Mouse (Mus musculus): Measurements from ENCODE around the gene Clic1. TPM values are rescaled to one million over a fixed set of nuclear protein-coding genes. Genes with fewer than 3 reads are reported as not detected.
A peak's percentile ranks its signal among the peaks of the same experiment; 100 is the strongest.
"Not testable (repeated sequence)": the region's sequence is repeated elsewhere in the genome, so short reads cannot be mapped to it uniquely, and the experiment has no call there.

Clic1 gene
- polyA plus RNA-seq, 1 experiment from 2014 or later = 179 TPM

GRCm38 (mm10) chr17:35023221-35023620 is 26.5 kb upstream of the Clic1 start:
- no peak for DNase-seq (ENCODE audit: extremely low spot score, low spot score)
- Histone ChIP-seq H3K27ac (peak overlapping the region; percentile 41; the same call in 1 of the 2 replicates), H3K4me3 (no peak overlapping the region), H3K4me1 (peaks cover 60% of the 10 kb centered on the region), H3K9me3 (no peaks in the 10 kb centered on the region), H3K36me3 (replicated peaks) (peaks cover 4% of the 10 kb centered on the region), H3K27me3 (ENCODE audit: poor library complexity, severe bottlenecking) (no peaks in the 10 kb centered on the region)
- 88% methylated on average over 5 of the region's 5 CpGs for WGBS

- Histone ChIP-seq H3K4me3 (0 out of 2 replicates have a peak overlapping the region, but pooled peaks have one; percentile 10), H3K36me3 (replicated peaks) (no peaks in the 10 kb centered on the region), H3K27ac (peak overlapping the region; percentile 66), H3K27me3 (ENCODE audit: poor library complexity, severe bottlenecking) (no peaks in the 10 kb centered on the region), H3K4me1 (peaks cover 60% of the 10 kb centered on the region), H3K9me3 (no peaks in the 10 kb centered on the region)
- DNase-seq (ENCODE audit: extremely low spot score, low spot score) = peak; percentile 14
- 84% methylated on average over 4 of the region's 4 CpGs for WGBS
Measured at GRCm38 (mm10) chr17:35023756-35024155, 26.0 kb upstream of the Clic1 start.

GRCm38 (mm10) chr17:35024261-35024660 is 25.5 kb upstream of the Clic1 start:
- DNase-seq (ENCODE audit: extremely low spot score, low spot score) = peak; percentile 14

DNA sequence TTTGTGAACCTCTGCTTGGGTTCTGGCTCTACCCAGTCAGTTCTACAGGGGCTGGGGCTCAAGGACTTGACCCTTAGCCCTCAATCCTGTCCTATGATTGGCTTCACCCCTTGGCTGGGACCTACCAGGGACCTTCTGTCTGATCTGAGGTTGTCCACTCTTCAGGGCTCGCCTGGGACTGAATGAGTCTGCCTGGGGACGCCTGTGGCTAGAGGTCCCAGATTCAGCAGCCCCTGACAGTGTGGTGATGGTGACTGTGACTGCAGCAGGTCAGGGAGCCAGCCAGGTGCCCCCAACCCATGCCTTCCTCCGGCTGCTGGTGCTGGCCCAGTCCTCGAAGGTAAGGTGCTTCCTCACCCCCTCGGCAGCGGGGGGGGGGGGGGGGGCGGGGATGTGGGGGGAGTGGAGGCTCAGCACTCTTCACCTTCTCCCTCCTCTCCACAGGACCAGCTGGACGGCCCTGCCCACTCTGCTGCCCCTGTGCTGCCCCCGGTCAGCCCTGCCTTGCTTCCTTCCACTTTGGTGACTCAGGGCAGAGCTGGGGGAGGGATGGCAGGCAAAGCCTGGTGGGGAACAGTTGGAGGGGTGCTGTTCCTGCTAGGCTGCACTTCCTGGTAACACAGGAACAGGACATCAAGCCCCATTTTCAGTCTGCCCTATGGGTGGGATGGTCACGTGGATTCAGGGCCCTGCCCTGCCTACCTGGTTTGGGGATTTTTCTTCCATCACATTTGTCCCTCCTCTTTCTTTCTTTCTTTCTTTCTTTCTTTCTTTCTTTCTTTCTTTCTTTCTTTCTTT is 24.9 kb upstream of the Clic1 start:
- 61% methylated on average over 10 of the region's 10 CpGs for WGBS
- H3K27me3 ChIP-seq (ENCODE audit: poor library complexity, severe bottlenecking) = no peaks in the 10 kb centered on the region
- no peaks in the 10 kb centered on the region for H3K36me3 ChIP-seq (replicated peaks)
- DNase-seq (ENCODE audit: extremely low spot score, low spot score) = no peak
- no peaks in the 10 kb centered on the region for H3K9me3 ChIP-seq
- peaks cover 68% of the 10 kb centered on the region for H3K4me1 ChIP-seq
- H3K27ac ChIP-seq = peak overlapping the region; percentile 66; the same call in 1 of the 2 replicates
- H3K4me3 ChIP-seq = no peak overlapping the region; the same call in 1 of the 2 replicates

More at GRCm38 (mm10) chr17:35024261-35024660, 25.5 kb upstream of the Clic1 start:
- Histone ChIP-seq H3K4me1 (peaks cover 63% of the 10 kb centered on the region), H3K9me3 (no peaks in the 10 kb centered on the region), H3K4me3 (peak overlapping the region; percentile 10; the same call in 1 of the 2 replicates), H3K36me3 (replicated peaks) (no peaks in the 10 kb centered on the region), H3K27ac (peak overlapping the region; percentile 66), H3K27me3 (ENCODE audit: poor library complexity, severe bottlenecking) (no peaks in the 10 kb centered on the region)
- 82% methylated on average over 13 of the region's 13 CpGs for WGBS

DNA sequence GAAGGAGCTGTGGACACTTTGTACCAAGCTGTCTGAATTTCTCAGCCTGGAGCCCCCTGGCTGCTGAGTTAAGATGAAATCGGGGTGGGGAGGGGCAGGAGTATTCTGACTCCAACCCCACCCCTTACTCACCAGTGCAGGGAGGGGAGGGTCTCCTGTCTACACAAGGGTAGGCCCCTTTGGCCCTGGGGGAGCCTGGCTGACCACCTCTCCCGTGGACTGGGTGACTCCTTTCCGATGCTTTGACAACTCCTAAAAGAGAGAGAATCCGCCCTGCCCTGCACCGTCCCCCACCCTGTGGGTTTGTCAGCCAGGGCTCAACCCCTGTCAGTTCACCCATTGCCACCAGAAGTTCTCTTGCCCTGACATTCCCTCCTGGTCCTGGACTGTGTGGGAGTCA is 23.6 kb upstream of the Clic1 start:
- H3K27ac ChIP-seq = peak overlapping the region; percentile 58
- H3K9me3 ChIP-seq = no peaks in the 10 kb centered on the region
- 84% methylated on average over 5 of the region's 5 CpGs for WGBS
- no peaks in the 10 kb centered on the region for H3K36me3 ChIP-seq (replicated peaks)
- H3K4me3 ChIP-seq = no peak overlapping the region
- no peak for DNase-seq (ENCODE audit: extremely low spot score, low spot score)
- H3K4me1 ChIP-seq = peaks cover 69% of the 10 kb centered on the region
- no peaks in the 10 kb centered on the region for H3K27me3 ChIP-seq (ENCODE audit: poor library complexity, severe bottlenecking)

- H3K9me3 ChIP-seq = no peaks in the 10 kb centered on the region
- no peaks in the 10 kb centered on the region for H3K36me3 ChIP-seq (replicated peaks)
- peaks cover 60% of the 10 kb centered on the region for H3K4me1 ChIP-seq
- 38% methylated on average over 13 of the region's 13 CpGs for WGBS
- DNase-seq (ENCODE audit: extremely low spot score, low spot score) = peak; percentile 19
- H3K4me3 ChIP-seq = peak within 1 kb of the TSS; percentile 28
- 0 out of 2 replicates have a peak, but pooled peaks cover 3% of the 10 kb centered on the region for H3K27me3 ChIP-seq (ENCODE audit: poor library complexity, severe bottlenecking)
- H3K27ac ChIP-seq = peak within 1 kb of the TSS; percentile 80
Measured at GRCm38 (mm10) chr17:35027277-35028068, 22.3 kb upstream of the Clic1 start, which contains the start of gene Sapcd1. Sapcd1 (minus strand) TSS chr17:35028016.

DNA sequence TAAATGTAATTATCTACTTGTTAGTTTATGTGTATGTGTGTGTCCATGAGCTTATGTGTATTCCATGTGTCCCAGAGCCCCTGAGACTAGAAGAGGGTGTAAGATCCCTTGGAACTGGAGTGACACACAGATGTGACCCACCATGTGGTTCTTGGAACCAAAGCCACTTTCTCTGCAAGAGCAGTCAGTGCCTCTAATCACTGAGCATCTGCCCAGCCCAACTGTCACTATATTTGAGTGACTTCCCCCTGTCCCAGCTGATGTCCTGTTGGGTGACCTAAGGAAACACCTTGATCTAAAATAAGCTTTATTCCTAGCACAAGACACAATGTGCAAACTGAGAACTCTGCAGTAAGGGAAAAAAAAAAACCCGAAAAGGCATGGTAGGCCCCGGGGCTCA is 21.5 kb upstream of the Clic1 start:
- Histone ChIP-seq H3K27ac (no peak overlapping the region), H3K4me1 (peaks cover 59% of the 10 kb centered on the region), H3K36me3 (replicated peaks) (no peaks in the 10 kb centered on the region), H3K9me3 (no peaks in the 10 kb centered on the region), H3K27me3 (ENCODE audit: poor library complexity, severe bottlenecking) (0 out of 2 replicates have a peak, but pooled peaks cover 3% of the 10 kb centered on the region), H3K4me3 (no peak overlapping the region)
- WGBS = 89% methylated on average over 2 of the region's 2 CpGs
- DNase-seq (ENCODE audit: extremely low spot score, low spot score) = no peak

DNA sequence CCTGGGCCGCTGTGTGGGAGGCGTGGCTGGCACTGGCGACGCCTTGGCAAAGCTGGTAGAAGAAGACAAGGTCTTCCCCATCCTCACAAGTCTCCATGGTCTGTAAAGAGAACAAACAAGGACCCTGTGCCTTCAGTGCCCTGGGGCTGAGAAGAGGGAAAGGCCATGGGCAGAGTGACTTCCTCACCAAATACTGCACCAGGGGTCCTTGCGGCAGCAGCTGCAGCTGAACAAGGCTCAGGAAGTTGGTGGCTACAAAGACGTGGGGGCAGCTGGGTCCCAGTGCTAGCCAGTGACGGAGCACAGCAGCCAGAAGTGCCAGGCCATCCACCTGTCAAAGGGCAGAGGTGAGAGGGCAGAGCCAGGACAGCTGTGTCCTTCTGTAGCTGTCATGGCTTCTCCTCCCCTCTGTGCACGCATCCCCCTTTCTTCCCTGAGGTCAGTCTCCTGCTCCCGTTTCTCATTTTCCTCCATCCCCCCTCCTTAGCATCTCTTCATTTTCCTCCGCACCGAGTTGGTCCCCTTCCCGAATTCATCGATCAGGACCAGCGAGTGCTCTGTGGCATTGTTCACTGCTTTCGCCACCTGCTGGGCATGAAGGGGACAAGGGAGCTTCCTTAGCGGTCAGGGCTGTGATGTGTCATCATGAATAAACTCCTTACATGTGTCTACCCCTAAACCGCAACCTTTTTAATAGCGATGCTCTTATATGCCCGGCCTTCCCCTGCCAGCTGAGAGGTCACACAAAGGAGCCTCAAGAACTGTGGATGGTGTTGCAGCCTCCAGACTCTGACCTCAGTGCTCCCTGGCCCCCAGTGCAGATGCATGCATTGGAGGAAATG is 19.9 kb upstream of the Clic1 start:
- Histone ChIP-seq H3K4me3 (peak overlapping the region; percentile 3; the same call in 1 of the 2 replicates), H3K36me3 (replicated peaks) (no peaks in the 10 kb centered on the region), H3K9me3 (no peaks in the 10 kb centered on the region), H3K4me1 (peaks cover 43% of the 10 kb centered on the region), H3K27me3 (ENCODE audit: poor library complexity, severe bottlenecking) (0 out of 2 replicates have a peak, but pooled peaks cover 3% of the 10 kb centered on the region), H3K27ac (peak overlapping the region; percentile 48)
- DNase-seq (ENCODE audit: extremely low spot score, low spot score) = no peak
- WGBS = 32% methylated on average over 19 of the region's 19 CpGs

GRCm38 (mm10) chr17:35031272-35031671 is 18.5 kb upstream of the Clic1 start:
- Histone ChIP-seq H3K36me3 (replicated peaks) (no peaks in the 10 kb centered on the region), H3K27ac (no peak overlapping the region), H3K4me3 (no peak overlapping the region), H3K27me3 (ENCODE audit: poor library complexity, severe bottlenecking) (0 out of 2 replicates have a peak, but pooled peaks cover 3% of the 10 kb centered on the region), H3K9me3 (no peaks in the 10 kb centered on the region), H3K4me1 (peaks cover 34% of the 10 kb centered on the region)
- 92% methylated on average over 11 of the region's 11 CpGs for WGBS
- DNase-seq (ENCODE audit: extremely low spot score, low spot score) = no peak

DNA sequence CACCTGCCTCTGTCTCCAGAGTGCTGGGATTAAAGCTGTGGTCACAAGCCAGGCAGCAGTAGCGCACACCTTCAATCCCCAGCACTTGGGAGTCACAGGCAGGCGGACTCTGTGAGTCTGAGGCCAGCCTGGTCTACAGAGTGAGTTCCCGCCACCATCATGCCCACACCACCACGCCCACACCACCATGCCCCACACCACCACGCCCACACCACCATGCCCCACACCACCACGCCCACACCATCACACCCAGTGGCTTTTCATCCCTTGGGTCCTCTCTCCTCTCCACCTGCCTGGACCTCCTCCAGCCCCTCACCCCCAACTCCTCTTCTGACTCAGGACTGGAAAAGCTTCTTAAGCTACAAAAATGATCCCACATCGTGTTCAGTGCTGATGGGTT is 17.9 kb upstream of the Clic1 start:
- Histone ChIP-seq H3K9me3 (no peaks in the 10 kb centered on the region), H3K4me1 (peaks cover 28% of the 10 kb centered on the region), H3K27ac (no peak overlapping the region), H3K4me3 (no peak overlapping the region), H3K36me3 (replicated peaks) (no peaks in the 10 kb centered on the region), H3K27me3 (ENCODE audit: poor library complexity, severe bottlenecking) (0 out of 2 replicates have a peak, but pooled peaks cover 3% of the 10 kb centered on the region)
- 91% methylated on average over 7 of the region's 7 CpGs for WGBS
- no peak for DNase-seq (ENCODE audit: extremely low spot score, low spot score)

GRCm38 (mm10) chr17:35032323-35032870 is 17.4 kb upstream of the Clic1 start:
- no peaks in the 10 kb centered on the region for H3K36me3 ChIP-seq (replicated peaks)
- 79% methylated on average over 8 of the region's 8 CpGs for whole genome bisulfite sequencing
- 0 out of 2 replicates have a peak, but pooled peaks cover 3% of the 10 kb centered on the region for H3K27me3 ChIP-seq (ENCODE audit: poor library complexity, severe bottlenecking)
- H3K27ac ChIP-seq = no peak overlapping the region
- H3K4me3 ChIP-seq = no peak overlapping the region
- DNase-seq (ENCODE audit: extremely low spot score, low spot score) = no peak
- H3K9me3 ChIP-seq = no peaks in the 10 kb centered on the region
- H3K4me1 ChIP-seq = peaks cover 23% of the 10 kb centered on the region

- not testable (repeated sequence) for H3K27ac ChIP-seq; H3K27me3 ChIP-seq (ENCODE audit: poor library complexity, severe bottlenecking); H3K9me3 ChIP-seq; H3K36me3 ChIP-seq (replicated peaks); H3K4me3 ChIP-seq; DNase-seq (ENCODE audit: extremely low spot score, low spot score)
- 72% methylated on average over 1 of the region's 1 CpGs for WGBS
- peaks cover 15% of the 10 kb centered on the region for H3K4me1 ChIP-seq
Measured at GRCm38 (mm10) chr17:35033703-35034102, 16.1 kb upstream of the Clic1 start.

All from forebrain, embryonic 10.5 days (tissue).